Mouse (Mus musculus) kidney, postnatal 10 days (tissue): ENCODE measurements at regions not wholly inside any gene's neighbourhood (a gene's known extent, or its start where the extent isn't known, plus 50 kb on each side); places are given as distances from the start of the nearest gene placed in this dataset.

Experiments used
- DNase-seq: peaks from one replicate; pipeline ENCODE4 v3.0.0; 2021; ENCODE audit warnings: mixed read lengths

DNA sequence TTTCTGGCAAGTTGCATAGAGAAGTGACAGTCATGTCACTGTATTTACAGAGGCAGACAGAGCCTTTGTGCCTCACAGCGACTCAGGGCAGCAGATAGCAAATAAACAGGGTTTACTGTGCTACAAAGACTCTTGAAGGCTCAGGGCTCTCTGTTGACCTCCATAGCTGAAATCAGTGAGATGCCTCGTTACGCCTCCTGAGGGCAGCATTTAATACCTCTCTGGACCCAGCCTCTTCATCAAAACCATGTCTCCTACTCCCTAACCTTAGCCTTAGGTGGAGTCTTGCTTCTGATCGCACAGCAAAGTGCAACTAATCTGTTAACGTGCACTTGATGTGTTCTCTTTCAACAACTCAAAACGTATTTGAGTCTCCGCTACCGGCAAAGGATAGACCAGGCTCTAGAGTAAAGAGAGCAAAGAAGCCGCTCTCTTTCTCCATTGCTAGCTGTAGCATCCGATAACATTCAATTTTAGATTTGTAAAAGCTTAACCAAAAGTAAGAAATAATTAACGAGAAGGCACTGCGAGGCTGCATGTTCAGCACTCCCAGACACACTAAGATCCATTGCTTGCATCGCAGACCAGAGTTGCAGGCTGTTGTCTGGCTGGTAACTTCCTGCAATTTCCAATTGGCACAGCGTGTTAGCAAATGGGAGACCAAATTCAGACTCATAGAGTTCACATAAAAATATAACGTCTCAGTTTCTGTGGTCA is 101.1 kb upstream of the Man2a1 start:
- peak; percentile 66 for DNase-seq

DNA sequence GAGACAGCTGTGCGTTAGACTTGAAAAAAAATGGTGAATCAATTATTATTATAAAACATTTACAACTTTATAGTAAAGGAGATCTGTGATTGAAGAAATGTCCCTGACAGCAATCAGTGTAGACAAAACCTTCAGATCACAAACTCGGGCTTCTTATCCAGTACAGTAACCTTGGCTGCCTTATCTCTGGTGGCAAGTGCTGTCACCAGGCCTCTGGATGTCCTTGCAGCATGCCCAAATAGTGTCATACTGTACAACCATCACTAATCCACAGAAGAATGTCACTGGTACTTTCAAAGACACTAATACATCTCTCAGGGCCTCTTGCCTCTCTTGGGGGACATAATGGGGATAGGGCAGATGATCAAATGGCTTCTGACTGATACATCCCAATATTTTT is 98.2 kb upstream of the Man2a1 start:
- DNase-seq: no peak

DNA sequence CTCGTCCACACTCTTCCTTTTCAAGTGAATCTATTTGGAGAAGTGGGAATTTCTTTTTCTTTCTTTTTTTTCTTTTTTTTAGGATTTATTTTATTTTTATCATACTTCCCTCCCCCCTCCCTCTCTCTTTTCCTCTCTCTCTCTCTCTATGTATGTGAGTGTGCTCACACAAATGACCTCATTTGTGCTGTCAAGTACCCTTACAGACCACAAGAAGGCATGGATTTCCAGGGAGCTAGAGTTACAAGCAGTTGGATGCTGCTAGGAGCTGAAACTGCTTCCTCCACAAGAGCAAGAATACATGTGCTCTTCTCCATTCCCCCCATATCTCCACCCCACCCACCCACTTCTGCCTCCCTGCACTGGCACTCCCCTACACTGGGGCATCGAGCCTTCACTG is 94.6 kb upstream of the Man2a1 start:
- no peak for DNase-seq

GRCm38 (mm10) chr17:64511139-64511779 is 89.3 kb upstream of the Man2a1 start:
- no peak for DNase-seq

DNA sequence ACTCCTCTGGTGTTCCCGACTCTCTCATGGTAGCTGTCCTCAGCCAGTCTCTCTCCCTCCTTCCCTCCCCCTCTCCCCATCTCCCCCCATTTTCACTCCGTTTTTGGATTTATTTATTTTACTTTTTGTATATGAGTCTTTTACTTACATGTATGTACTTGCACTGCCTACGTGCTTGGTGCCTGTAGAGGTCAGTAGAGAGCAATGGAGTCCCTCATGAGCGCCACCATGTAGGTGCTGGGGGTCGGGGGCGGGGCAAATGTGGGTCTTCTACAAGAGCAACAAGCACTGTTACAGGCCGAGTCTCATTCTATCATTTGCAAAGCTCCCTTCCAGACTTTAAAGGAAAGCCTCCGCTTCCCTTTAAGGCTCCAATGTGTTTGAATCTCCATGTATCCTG is 78.3 kb upstream of the Man2a1 start:
- DNase-seq: no peak

- DNase-seq: no peak
These were observed 76.6 kb upstream of the Man2a1 start for GRCm38 (mm10) chr17:64523899-64524298.

DNA sequence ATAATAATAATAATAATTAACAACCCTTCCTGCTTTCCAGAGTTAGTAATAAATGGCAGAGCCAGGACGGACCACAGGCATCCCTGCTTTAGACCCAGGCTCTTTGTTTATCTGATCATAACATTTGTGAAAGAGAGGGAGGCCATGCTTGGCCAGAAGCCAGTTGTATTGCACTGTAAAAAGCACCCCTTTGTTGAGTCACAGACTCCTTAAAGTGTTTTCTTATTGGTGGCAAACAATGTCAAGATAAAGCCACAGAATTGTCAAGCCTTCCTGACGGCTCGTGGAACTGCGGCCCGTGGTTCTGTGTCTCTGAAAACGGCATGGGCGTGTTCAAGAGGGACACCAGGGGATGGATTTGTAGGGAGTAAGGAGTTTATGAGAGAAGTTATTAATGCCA is 72.7 kb upstream of the Man2a1 start:
- no peak for DNase-seq

DNA sequence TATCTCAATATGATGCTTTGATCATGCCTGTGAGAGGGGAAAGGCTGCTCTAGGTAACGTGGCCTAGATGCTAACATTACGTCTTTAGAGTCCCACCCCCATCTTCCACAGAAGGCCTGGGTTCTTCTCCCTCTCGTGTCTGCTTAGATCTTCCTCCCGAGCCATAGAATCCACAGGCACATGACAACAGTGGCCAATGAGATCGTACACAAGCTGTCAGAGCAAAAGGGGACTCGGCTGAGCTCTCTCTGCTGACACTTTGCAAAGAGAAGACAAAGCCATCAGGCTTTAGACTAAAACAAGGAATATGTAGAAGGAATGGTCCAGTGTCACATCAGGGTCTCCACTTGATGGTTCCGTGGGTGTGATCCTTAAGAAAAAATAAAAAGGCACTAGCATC is 72.1 kb upstream of the Man2a1 start:
- no peak for DNase-seq

- no peak for DNase-seq
These were observed 71.1 kb upstream of the Man2a1 start for GRCm38 (mm10) chr17:64529296-64529994.

GRCm38 (mm10) chr17:64531150-64531549 is 69.4 kb upstream of the Man2a1 start:
- DNase-seq: no peak

DNA sequence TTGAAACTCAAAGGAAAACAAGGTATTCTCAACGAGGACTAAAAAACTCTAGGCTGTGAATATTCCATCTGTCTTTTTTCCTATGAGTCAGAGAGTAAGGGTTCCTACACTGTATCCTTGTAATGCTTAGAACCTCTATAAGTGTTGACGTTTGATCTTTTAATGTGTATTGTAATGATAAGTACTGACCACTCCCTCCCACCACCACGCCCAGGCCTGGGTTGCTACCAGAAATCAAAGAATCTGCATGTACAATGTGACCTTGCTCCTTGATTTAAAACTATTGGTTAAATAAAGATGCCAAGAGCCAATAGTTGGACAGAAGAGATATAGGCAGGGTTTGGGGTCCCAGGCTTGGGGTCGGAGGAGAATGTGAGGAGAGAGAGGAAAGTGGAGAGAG is 66.2 kb upstream of the Man2a1 start:
- no peak for DNase-seq

DNA sequence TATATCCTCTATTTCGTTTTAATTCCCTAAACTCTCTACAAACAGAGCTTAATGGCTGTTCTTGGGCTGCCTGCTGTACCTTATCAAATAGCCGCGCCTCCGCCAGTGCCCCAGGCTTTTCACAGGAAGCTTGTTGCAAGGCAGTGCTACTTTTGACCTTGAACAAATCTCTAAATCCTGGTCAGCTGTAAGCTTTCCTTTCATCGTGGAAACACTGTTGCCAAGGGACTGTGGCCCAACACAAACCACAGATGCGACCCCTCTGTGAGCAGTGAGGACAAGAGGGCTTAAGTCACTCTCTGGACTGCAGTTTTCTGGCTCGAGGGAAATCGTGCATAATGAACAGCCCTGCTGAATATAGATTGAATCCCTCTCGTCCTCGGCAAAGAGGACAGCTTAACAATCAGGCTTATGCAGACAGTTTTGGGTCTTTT is 62.0 kb upstream of the Man2a1 start:
- DNase-seq: peak; percentile 52

DNA sequence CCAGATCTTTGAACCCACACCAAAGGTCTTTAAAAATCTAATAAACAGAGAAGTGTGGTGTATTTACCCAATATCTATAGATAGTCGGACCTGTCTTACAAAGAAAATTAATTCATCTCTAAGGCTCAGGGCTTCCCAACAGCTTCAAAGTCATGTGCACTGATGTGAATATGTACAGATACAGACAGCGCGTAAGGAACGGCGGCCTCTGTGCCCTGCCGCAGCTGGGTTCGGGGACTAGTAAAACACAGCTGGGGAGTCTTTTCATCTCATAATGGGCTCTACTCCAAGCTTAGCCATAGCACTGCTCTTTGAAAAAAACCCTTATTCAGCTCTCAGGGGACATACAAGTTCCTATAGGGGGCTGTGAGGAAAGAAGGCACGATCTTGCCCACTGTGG is 60.1 kb upstream of the Man2a1 start:
- DNase-seq: no peak

DNA sequence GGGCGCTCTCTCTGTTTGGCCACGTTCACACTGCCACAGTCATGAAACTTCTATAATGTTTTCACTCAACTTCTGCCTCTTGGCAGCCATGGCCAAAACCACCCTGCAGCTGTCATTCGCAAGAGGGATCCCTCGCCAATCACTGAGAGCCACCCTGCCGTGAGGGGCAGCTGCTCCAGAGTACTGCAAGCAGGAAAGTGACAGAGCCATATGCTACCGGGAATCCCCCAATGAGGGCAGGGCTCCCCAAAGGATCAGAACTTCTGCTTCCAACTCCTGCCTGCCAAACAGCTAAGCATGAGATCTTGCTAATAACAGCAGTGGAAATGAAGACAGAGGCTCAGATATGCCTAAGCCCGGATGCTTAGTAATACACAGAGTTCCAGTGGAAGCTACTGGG is 52.0 kb upstream of the Man2a1 start:
- DNase-seq: no peak

- DNase-seq: no peak
These were observed 50.5 kb upstream of the Man2a1 start for GRCm38 (mm10) chr17:64550034-64550433.
